Mouse (Mus musculus) urinary bladder, postnatal 36 days (tissue): ENCODE results near the gene Cdk6.

Experiments
- DNase-seq, 2 experiments: peaks; one replicate each; pipeline ENCODE4 v3.0.0; 2022; ENCODE audit warnings: low spot score in 2 of 2, mixed read lengths in 1 of 2

The Cdk6 gene

GRCm38 (mm10) chr5:3546226-3546625, 204.9 kb downstream of the Cdk6 start:
- no peak for DNase-seq

GRCm38 (mm10) chr5:3551481-3551880, 210.2 kb downstream of the Cdk6 start:
- DNase-seq, result no peak

- no peak for DNase-seq
Observed at GRCm38 (mm10) chr5:3554198-3554597, 212.9 kb downstream of the Cdk6 start.

- no peak for DNase-seq
Observed at GRCm38 (mm10) chr5:3571266-3571665, 230.0 kb downstream of the Cdk6 start, which contains the start of gene 1700109H08Rik. Gene 1700109H08Rik (plus strand): TSS chr5:3571566.

- DNase-seq, result no peak
Observed at GRCm38 (mm10) chr5:3574825-3575224, 233.5 kb downstream of the Cdk6 start.

GRCm38 (mm10) chr5:3577939-3578338, 236.7 kb downstream of the Cdk6 start:
- DNase-seq, result no peak

- no peak for DNase-seq
Observed at GRCm38 (mm10) chr5:3579066-3579465, 237.8 kb downstream of the Cdk6 start.
